ENCODE assay signal across 8 mouse cellular contexts in genomic region chr17:84190885-84191284, GRCm38 (mm10). TPM values are rescaled to one million over a fixed set of nuclear protein-coding genes. Genes with fewer than 3 reads are reported as not detected.
DNase-seq lines count a peak whose midpoint lies in the region; ATAC-seq and TF ChIP-seq lines count a peak whose summit lies in the region.

No protein-coding gene starts in this region.

- no peaks in the 10 kb centered on the region for H3K9me3 ChIP-seq in liver, embryonic 12.5 days (replicated peaks)
- no peaks in the 10 kb centered on the region for H3K9me3 ChIP-seq in limb, embryonic 14.5 days (ENCODE audit: control insufficient read depth, low read length)

- DNase-seq in liver: peak; percentile 88
- DNase-seq in adrenal gland, adult 2 months: peak; percentile 79
- peak; percentile 72 for DNase-seq in embryo, embryonic 9.5 days (ENCODE audit: extremely low spot score)
- peak; percentile 87 for DNase-seq in limb, embryonic 14.5 days (ENCODE audit: low spot score)
- peak; percentile 93 for DNase-seq in retina, embryonic 14.5 days (ENCODE audit: low spot score)
- peak; percentile 78 to 81 for DNase-seq in urinary bladder, adult 18-20 months (ENCODE audit: low spot score in 2 of 2)

- peaks cover 42% of the 10 kb centered on the region for H3K36me3 ChIP-seq in liver, embryonic 12.5 days
- peaks cover 22% of the 10 kb centered on the region for H3K36me3 ChIP-seq in limb, embryonic 14.5 days (ENCODE audit: control insufficient read depth, insufficient read depth, low read length)

- no peak overlapping the region for H3K27ac ChIP-seq in liver, embryonic 12.5 days
- H3K27ac ChIP-seq in limb, embryonic 14.5 days (replicated peaks; ENCODE audit: low read depth, low read length): no peak overlapping the region

- H3K4me3 ChIP-seq in liver, embryonic 12.5 days: no peak overlapping the region
- no peak overlapping the region for H3K4me3 ChIP-seq in limb, embryonic 14.5 days (replicated peaks; ENCODE audit: low read length)

- ATAC-seq in liver, embryonic 12.5 days: no peak
- peak; percentile 3 to 10; a peak in 1 of 4 replicates for ATAC-seq in hematopoietic stem cell, adult 5-6 weeks (replicated peaks in 1 of 2; ENCODE audit: insufficient read depth in 1 of 2, low FRiP score in 2 of 2, low TSS enrichment in 1 of 2, low read depth in 1 of 2, poor library complexity in 2 of 2, severe bottlenecking in 2 of 2)
- no peak for ATAC-seq in limb, embryonic 14.5 days (ENCODE audit: low FRiP score, low read depth)

- H3K4me2 ChIP-seq in liver, embryonic 12.5 days: no peak overlapping the region
- H3K4me2 ChIP-seq in limb, embryonic 14.5 days (replicated peaks; ENCODE audit: low read depth, low read length, severe bottlenecking): no peak overlapping the region

- no peak overlapping the region for H3K9ac ChIP-seq in liver, embryonic 12.5 days
- H3K9ac ChIP-seq in limb, embryonic 14.5 days (ENCODE audit: low read depth, low read length, severe bottlenecking): no peak overlapping the region

- H3K27me3 ChIP-seq in liver, embryonic 12.5 days (replicated peaks): no peaks in the 10 kb centered on the region
- no peaks in the 10 kb centered on the region for H3K27me3 ChIP-seq in limb, embryonic 14.5 days (ENCODE audit: control insufficient read depth, insufficient read depth, low read length)

- no peak for TF ChIP-seq POLR2A in limb, embryonic 14.5 days (IDR thresholded peaks at IDR 0.05; ENCODE audit: borderline replicate concordance, extremely low read depth, insufficient read depth, insufficient read length)

- H3K4me1 ChIP-seq in liver, embryonic 12.5 days: peaks cover 44% of the 10 kb centered on the region
- H3K4me1 ChIP-seq in limb, embryonic 14.5 days (ENCODE audit: control insufficient read depth, insufficient read depth, low read length): peaks cover 24% of the 10 kb centered on the region

- 24% methylated on average over 8 of the region's 8 CpGs for WGBS in liver, embryonic 12.5 days (ENCODE audit: insufficient replicate concordance)
- WGBS in limb, embryonic 14.5 days: 21% methylated on average over 8 of the region's 8 CpGs

RNA-seq across cellular contexts. Expression of gene Zfp36l2, which starts 3.1 kb away (rescaled TPM):
- 19.5 and 20.0 TPM in 2 replicates for polyA plus RNA-seq in liver, embryonic 12.5 days (2016; fragmentation: Nextera tagmentation; extraction: Ambion mirVana)
- total RNA-seq in adrenal gland, adult 2 months (2021): 10 to 100 TPM; 53.6 to 87.6 TPM
- 159 and 170 TPM in 2 replicates for polyA plus RNA-seq in adrenal gland, adult 2 months (2012; rRNA removed)
- 297 and 349 TPM in 2 replicates for total RNA-seq in hematopoietic stem cell, adult 5-6 weeks (2017)
- polyA plus RNA-seq in limb, embryonic 14.5 days (2012; rRNA removed): 80.1 and 113 TPM in 2 replicates
- 30.9 and 32.6 TPM in 2 replicates for polyA plus RNA-seq in limb, embryonic 14.5 days (2014; fragmentation: Nextera tagmentation; extraction: Ambion mirVana)

Comparison
In these comparisons a context has a peak if more than half of its experiments do, and no peak if none do; other contexts are left out.
1. ATAC-seq: peak in hematopoietic stem cell, adult 5-6 weeks (2 of 2); none in liver, embryonic 12.5 days (single experiment) and limb, embryonic 14.5 days (single experiment).
2. Peak in every context shown above with its lines, with median percentiles within 50 percentile points of each other: DNase-seq.